Mouse (Mus musculus) layer of hippocampus, postnatal 36 days (tissue): ENCODE data around the gene Spi1. TPM values are rescaled to one million over a fixed set of nuclear protein-coding genes. Genes with fewer than 3 reads are reported as not detected.

Source experiments
- total RNA-seq, 2 experiments: library from RNA; stranded (reverse); gene quantifications; 2 replicates each; pipeline ENCODE4 v1.2.3; 2021

Spi1 gene
- total RNA-seq, 2 experiments from 2014 or later: 3.9 to 4.1 TPM

Other genes with a start within 250 kb of the Spi1 start
- gene Mtch2, start 235.2 kb upstream of the Spi1 start, total RNA-seq: 100 to 1,000 TPM; 120 to 137 TPM
- 100 to 1,000 TPM; 195 to 200 TPM for gene C1qtnf4, start 196.5 kb upstream of the Spi1 start, total RNA-seq
- gene Kbtbd4, start 177.7 kb upstream of the Spi1 start, total RNA-seq: 10 to 100 TPM; 34.0 to 44.0 TPM
- 100 to 1,000 TPM; 228 to 253 TPM for gene Ndufs3, start 177.6 kb upstream of the Spi1 start, total RNA-seq
- 100 to 1,000 TPM; 148 to 152 TPM for gene Celf1, start 142.0 kb upstream of the Spi1 start, total RNA-seq
- under 1 TPM; 0.22 to 0.61 TPM for gene Rapsn, start 46.8 kb upstream of the Spi1 start, total RNA-seq
- 100 to 1,000 TPM; 207 to 228 TPM for gene Psmc3, start 28.4 kb upstream of the Spi1 start, total RNA-seq
- gene Slc39a13, start 12.0 kb upstream of the Spi1 start, total RNA-seq: 10 to 100 TPM; 27.2 to 32.2 TPM
- under 1 TPM; 0.10 to 0.25 TPM for gene Mybpc3, start 35.8 kb downstream of the Spi1 start, total RNA-seq
- 100 to 1,000 TPM; 246 to 247 TPM for gene Madd, start 101.4 kb downstream of the Spi1 start, total RNA-seq
- 1 to 10 TPM; 5.1 to 7.7 TPM for gene Nr1h3, start 120.4 kb downstream of the Spi1 start, total RNA-seq
- gene Acp2, start 120.5 kb downstream of the Spi1 start, total RNA-seq: 10 to 100 TPM; 52.7 to 56.4 TPM
- gene Ddb2, start 154.6 kb downstream of the Spi1 start, total RNA-seq: 1 to 10 TPM; 9.3 to 9.8 TPM
- gene Pacsin3, start 173.6 kb downstream of the Spi1 start, total RNA-seq: 10 to 100 TPM; 23.8 to 30.1 TPM
- gene Arfgap2, start 182.6 kb downstream of the Spi1 start, total RNA-seq: 10 to 100 TPM; 68.9 to 73.8 TPM